Mouse (Mus musculus) layer of hippocampus, adult 2 months (tissue): Measurements from ENCODE around the gene Myrf. TPM values are rescaled to one million over a fixed set of nuclear protein-coding genes. Genes with fewer than 3 reads are reported as not detected.

Experiments
- DNase-seq, 2 experiments: peaks; one replicate each; pipeline ENCODE4 v3.0.0; 2022; ENCODE audit warnings: low spot score in 2 of 2
- H3K27ac ChIP-seq: fragments of 200-600 bp; 2 replicates; pipeline ENCODE4 v1.8.1; 2022
- H3K4me3 ChIP-seq: fragments of 200-600 bp; 2 replicates; pipeline ENCODE4 v1.8.1; 2022; ENCODE audit warnings: mild to moderate bottlenecking
- CTCF ChIP-seq: fragments of 200-600 bp; conservative IDR thresholded peaks from 2 replicates; pipeline ENCODE4 v1.8.1; 2022; ENCODE audit warnings: antibody characterized with exemption, mild to moderate bottlenecking, moderate library complexity
- total RNA-seq, 2 experiments: library from RNA; stranded (reverse); gene quantifications; 2 replicates each; pipeline ENCODE4 v1.2.3; 2021

The Myrf gene
- total RNA-seq, 2 experiments from 2014 or later, result 27.0 to 27.8 TPM

DNA sequence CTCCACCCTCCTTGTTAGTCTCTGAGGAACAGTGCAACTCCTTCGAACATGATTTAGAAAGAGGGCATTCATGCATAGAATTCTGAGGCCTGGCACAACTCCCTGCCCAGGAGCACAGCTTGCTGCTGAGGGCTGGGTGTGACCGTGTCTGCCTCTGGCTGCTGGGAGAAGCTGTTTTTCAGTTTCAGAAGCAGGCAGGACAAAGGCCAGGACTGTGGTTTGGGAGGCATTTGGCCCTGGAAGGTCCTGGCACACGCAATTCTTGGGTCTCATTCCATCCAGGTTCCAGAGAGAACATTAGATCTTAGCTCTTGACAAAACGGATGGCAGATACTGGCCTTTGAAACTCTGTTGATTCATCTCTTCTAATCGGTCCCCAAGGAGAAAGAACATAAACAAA, 45.3 kb downstream of the Myrf start:
- TF ChIP-seq CTCF, result no peak

DNA sequence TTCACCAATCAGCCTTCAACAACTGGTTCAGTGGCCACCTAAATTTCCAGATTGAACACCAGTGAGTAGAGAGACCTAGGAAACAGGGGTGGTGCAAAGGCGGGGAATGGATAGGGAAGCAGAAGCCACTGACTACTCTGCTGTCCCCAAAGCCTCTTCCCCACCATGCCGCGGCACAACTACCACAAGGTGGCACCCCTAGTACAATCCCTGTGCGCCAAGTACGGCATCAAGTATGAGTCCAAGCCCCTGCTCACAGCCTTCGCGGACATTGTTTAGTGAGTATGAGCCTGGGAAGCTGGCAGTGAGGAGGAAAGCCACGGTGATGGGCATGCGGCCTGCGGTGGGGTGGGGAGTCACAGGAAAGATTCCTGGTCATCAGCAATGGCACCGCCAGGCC, 46.2 kb downstream of the Myrf start:
- DNase-seq, result no peak
- peak; percentile 62 for TF ChIP-seq CTCF

More for the DNA sequence above, 45.3 kb downstream of the Myrf start:
- no peak overlapping the region for H3K4me3 ChIP-seq
- no peak overlapping the region for H3K27ac ChIP-seq
- DNase-seq, result no peak

DNA sequence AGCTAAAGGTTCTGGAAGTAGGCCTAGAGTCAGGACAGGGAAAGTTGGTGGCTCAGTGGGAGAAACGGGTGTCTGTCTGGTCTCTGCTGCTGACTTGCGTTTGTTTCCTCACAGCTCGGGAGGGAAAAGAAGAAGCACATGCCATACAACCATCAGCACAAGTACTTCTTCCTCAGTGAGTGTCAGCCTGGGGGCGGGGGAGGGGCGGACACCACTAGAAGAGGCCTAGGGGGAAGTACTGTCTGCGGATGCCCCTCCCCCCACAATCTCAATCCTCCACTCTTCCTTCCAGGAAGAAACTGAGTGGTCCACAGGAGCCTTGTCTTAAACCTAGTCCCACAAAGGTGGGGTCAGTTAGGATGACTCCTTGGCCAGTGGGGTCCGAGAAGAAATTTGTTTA, 49.2 kb downstream of the Myrf start:
- no peak for TF ChIP-seq CTCF
- no peak for DNase-seq
- H3K4me3 ChIP-seq, result no peak overlapping the region
- peak overlapping the region; percentile 12; the same call in 1 of the 2 replicates for H3K27ac ChIP-seq

More for the DNA sequence above, 46.2 kb downstream of the Myrf start:
- Histone ChIP-seq H3K27ac (no peak overlapping the region), H3K4me3 (no peak overlapping the region)

DNA sequence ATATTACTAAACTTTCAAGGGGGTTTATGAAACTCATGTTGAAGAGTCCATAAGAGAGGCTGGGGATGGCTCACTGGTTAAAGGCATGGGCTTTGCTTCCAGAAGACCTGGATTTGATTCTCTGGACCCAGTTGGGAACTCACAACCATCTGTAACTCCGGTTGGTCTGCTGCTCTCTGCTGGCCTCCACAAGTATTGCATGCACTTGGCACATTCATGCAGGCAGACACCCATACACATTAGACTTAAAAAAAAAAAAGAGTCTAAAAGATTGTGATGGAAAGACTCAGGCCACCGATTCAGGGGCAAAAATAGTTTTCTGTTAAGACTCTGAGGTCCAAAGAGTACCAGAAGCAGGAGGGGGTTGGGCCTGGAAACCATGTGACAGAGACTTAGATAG, 49.8 kb downstream of the Myrf start:
- DNase-seq, result peak; percentile 66 to 70
- no peak overlapping the region for H3K4me3 ChIP-seq
- TF ChIP-seq CTCF, result peak; percentile 91
- H3K27ac ChIP-seq, result peak overlapping the region; percentile 12; the same call in 1 of the 2 replicates

DNA sequence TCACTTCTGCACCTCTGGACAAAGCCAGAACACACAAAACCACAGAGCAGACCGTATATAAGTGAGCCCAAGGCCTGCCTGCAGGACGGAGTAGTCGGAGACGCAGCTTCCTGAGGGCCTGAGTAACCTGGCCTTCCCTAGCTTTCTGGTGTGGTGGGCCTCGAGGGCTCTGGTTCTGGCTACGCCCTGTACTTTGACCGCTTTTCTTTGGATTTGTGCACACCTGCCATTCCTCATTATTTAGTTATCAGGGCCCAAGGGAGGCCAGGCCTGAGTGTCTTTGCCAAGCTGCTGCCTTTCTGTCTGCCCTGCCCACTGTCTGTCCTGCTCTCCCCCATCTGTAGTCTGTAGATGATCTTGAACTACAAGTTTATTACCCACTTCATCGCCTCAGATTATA, 50.6 kb downstream of the Myrf start:
- TF ChIP-seq CTCF, result no peak

DNA sequence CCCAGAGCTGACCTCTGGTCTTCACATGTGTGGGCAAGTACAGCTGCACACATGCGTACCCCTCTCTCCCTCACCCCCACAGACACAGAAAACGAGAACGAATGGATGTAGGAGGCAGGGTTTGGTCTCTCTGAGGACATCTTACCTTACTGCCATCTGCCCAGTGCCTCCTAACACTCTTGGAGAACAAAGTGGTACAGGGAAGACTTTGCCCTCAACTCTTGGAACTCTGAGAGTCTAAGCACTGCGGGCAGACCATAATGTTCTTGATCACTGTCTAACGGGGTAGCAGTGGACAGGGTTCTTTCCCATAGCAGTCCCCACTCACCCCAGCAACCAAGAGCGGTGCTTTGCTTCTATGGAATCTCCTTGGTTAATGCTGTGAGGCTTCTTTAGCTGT, 51.5 kb downstream of the Myrf start:
- no peak for DNase-seq
- Histone ChIP-seq H3K4me3 (no peak overlapping the region), H3K27ac (peak overlapping the region; percentile 86)
- TF ChIP-seq CTCF, result no peak

More for the DNA sequence above, 50.6 kb downstream of the Myrf start:
- DNase-seq, result no peak
- Histone ChIP-seq H3K4me3 (no peak overlapping the region), H3K27ac (peak overlapping the region; percentile 86; the same call in 1 of the 2 replicates)

DNA sequence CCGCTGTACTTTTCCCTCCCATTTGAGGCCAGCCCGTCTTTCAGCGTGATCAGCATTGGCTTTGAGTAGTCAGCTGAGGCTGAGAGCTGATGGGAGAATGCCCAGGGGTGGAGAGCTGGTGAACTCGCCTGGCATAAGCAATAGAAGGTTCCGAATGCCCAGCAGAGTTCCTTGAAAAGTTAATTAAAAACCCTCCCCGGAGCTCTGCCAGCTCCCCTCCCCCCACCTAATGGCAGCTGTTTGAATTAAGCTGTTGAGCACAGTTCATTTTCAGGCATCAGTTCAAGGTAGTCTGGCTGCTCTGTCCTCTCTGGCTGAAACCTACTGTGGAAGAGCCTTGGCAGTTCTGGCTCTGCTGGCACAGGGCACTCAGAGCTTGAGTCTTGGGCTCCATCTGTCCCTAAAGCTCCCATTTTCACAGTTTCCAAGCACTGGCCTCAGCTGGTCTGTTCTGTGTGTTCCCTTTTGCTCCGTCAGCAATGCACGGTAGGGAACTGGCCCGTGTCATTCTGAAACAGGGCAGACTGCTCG, 52.2 kb downstream of the Myrf start:
- TF ChIP-seq CTCF, result no peak
- DNase-seq, result peak; percentile 67 to 85
- peak overlapping the region; percentile 86 for H3K27ac ChIP-seq
- H3K4me3 ChIP-seq, result no peak overlapping the region; the same call in 1 of the 2 replicates

DNA sequence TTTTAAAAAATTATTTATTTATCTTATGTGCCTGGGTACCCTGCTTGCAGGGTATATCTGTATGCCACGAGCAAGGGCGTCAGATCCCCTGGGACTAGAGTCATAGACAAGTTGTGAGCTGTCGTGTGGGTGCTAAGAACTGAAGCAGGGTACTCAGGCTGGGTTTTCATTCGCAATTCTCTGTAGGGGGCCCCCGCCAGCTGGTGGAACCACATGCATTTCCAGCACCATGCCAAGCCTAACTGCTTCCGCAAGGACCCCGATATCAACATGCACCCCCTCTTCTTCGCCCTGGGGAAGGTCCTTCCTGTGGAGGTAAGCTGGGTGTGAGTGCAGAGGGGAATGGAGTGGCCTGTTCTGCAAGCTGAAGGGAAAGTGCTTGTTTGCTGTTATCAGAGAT, 54.0 kb downstream of the Myrf start:
- H3K27ac ChIP-seq, result peak overlapping the region; percentile 36; the same call in 1 of the 2 replicates
- no peak for TF ChIP-seq CTCF
- H3K4me3 ChIP-seq, result no peak overlapping the region
- DNase-seq, result no peak

DNA sequence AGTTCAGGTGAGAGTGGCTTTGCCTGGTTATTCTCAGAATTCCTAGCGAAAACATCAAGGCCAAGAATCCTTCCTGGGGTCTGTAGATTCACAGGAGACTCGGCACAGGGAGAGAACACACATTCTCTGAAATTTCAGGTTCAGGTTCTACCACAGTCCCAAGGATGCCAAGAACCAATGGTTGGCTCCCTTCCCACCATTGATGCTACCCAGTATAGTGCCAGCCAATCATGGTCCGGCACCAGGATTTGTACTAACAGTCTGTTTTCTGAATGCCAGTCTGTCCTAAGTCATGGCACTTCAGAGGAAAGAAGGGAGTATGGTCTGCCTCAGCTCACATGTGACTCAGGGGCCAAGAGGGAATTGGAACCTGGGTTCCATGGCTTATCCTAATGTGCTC, 54.7 kb downstream of the Myrf start:
- TF ChIP-seq CTCF, result no peak
- H3K27ac ChIP-seq, result peak overlapping the region; percentile 36; the same call in 1 of the 2 replicates

DNA sequence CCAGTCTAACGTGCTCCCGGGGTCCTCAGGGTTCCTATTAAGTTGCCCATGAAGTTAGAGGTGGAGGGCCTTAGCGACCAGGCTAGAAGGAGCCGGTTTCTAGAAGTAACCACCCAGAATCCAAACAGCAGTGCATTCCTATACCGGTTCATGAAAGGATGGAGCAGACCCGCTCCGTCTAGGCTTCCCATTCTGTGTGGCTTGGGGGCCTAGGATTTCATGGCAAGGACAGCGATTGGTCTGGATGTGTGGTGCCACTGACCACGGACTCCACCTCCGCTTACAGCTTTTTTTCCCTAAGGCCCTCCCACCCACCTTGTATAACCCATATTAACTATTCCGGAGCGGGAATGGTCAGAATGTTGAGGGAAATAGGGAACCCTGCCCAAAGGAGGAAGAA, 56.5 kb downstream of the Myrf start:
- peak overlapping the region; percentile 95 for H3K27ac ChIP-seq
- TF ChIP-seq CTCF, result no peak
- peak overlapping the region; percentile 97 for H3K4me3 ChIP-seq
- DNase-seq, result no peak

More for the DNA sequence above, 54.7 kb downstream of the Myrf start:
- no peak overlapping the region for H3K4me3 ChIP-seq
- DNase-seq, result no peak

DNA sequence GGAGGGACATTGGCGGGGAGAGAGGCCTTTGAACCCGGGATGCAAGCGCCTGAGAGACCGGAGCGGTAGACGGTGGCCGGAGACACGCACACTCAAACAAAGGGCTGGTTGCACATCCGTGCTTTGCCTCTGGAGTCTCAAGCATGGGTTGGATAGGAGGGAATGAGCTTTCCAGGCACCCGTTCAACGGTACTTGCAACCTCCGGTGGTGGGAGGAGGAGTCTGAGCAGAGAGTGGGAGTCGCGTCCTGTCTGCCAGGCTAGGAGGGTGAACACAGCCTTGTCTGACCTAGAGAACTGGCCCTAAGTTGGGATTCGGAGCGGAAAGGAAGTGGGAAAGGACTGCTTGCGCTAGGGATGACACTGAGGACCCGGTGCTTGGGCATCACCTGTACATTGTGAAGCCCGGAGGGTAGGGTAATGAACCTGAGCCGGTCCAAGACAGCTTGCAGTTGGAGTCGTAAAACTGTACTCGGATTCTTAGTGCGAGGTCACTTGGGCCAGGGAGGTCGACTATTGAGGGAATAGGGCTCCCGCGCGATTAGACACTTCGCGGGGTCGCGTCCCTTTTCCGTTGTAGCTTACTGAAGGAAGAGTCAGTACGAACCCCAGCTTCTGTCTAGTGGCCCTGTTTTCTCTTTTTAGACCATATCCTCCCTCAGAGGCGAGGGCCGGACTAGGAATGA, 57.1 kb downstream of the Myrf start:
- peak overlapping the region; percentile 97 for H3K4me3 ChIP-seq
- no peak; the same call in 1 of the 2 replicates for TF ChIP-seq CTCF
- H3K27ac ChIP-seq, result peak overlapping the region; percentile 95
- peak; percentile 77 to 85 for DNase-seq

DNA sequence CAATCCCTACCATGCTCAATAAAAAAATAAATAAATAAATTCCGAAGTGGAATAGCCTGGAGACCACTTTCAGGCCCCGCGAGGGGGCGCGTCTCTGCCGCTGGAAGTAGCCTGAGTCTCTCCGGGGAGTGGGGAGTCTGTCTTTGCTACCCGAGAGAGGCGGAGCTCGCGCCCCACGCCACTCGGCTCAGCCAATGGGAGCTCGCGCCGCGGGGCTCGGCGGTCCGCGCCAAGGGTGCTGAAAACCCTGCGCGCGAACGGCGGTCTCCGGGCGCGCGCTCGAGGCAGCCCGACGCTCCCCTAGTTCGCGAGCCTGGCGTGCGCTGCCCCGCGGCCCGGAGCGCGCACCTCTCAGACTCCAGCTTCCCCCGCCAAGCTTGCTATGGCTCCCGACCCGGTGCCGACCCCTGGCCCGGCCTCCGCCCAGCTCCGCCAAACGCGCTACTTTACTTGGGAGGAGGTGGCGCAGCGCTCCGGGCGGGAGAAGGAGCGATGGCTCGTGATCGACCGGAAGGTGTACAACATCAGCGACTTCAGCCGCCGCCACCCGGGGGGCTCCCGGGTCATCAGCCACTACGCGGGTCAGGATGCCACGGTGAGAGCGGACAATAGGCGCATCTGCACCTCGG, 57.8 kb downstream of the Myrf start, which contains the start of gene Fads1:
TSS of gene Fads1 (plus strand) at position 219 of the 629 bp plus-strand sequence.
- peak; percentile 80 for TF ChIP-seq CTCF
- peak; percentile 94 to 96 for DNase-seq
- peak within 1 kb of the TSS; percentile 95 for H3K27ac ChIP-seq
- H3K4me3 ChIP-seq, result peak within 1 kb of the TSS; percentile 97

DNA sequence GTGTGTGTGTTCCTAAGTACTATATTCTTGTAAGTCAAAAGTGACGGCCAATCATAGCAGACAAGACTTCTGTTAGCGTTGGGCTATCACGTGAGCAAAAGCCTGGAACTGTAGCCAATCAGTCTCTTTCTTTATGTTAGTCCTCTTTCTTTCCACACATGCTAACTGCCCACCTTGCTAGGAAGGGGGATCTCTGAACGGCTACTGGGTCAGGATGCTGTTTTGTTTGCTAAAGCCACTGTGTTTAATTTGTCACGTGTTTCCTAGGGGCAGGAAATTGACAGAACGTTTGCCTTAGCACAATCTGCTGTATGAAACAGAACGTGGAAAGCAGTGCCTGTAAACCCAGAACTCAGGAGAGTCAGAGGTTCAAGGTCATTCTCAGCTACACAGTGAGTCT, 58.4 kb downstream of the Myrf start:
- H3K4me3 ChIP-seq, result peak overlapping the region; percentile 97
- peak overlapping the region; percentile 95 for H3K27ac ChIP-seq
- TF ChIP-seq CTCF, result no peak
- DNase-seq, result no peak

DNA sequence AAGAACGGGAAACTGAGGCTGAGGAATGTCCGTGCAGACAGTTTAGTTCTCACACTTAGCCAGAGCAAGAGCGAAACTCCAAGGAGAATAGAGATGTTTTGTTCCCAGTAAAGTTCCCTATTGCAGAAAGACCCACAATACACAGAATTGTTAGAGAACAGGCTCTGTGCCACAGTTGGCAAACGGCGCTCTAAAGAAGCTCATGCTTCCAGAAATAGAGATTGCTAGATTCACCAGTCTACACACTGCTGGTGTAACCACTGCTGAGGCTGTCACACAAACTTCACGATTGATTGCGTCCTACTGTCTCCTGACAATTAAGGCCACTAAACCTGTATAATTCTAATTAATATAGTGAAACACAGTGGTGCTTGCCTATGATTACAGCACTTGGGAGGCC, 59.3 kb downstream of the Myrf start:
- TF ChIP-seq CTCF, result no peak
- Histone ChIP-seq H3K27ac (peak overlapping the region; percentile 95), H3K4me3 (peak overlapping the region; percentile 8; the same call in 1 of the 2 replicates)
- DNase-seq, result peak; percentile 61 to 76
